Mouse (Mus musculus): ENCODE results near the gene Gm49380. TPM values are rescaled to one million over a fixed set of nuclear protein-coding genes. Genes with fewer than 3 reads are reported as not detected.
A peak's percentile ranks its signal among the peaks of the same experiment; 100 is the strongest.

Gm49380 gene
- polyA plus RNA-seq (2015; fragmentation: Nextera tagmentation; extraction: Ambion mirVana): 0.14 and 0.24 TPM in 2 replicates

- under 1% methylated on average over 48 of the region's 51 CpGs for WGBS
- H3K9ac ChIP-seq (ENCODE audit: low read depth, low read length): peak within 1 kb of the TSS; percentile 83
- H3K4me3 ChIP-seq (ENCODE audit: low read length): peak within 1 kb of the TSS; percentile 79
- H3K9me3 ChIP-seq (ENCODE audit: control insufficient read depth, low read length): no peaks in the 10 kb centered on the region
- peak within 1 kb of the TSS; percentile 75 for H3K27ac ChIP-seq (ENCODE audit: low read depth, low read length)
- peak within 1 kb of the TSS; percentile 57 for H3K4me2 ChIP-seq (ENCODE audit: low read length)
- H3K27me3 ChIP-seq (replicated peaks; ENCODE audit: control insufficient read depth, insufficient read depth, low read length): no peaks in the 10 kb centered on the region
- no peaks in the 10 kb centered on the region for H3K36me3 ChIP-seq (ENCODE audit: control insufficient read depth, insufficient read depth, low read length)
- H3K4me1 ChIP-seq (ENCODE audit: control insufficient read depth, insufficient read depth, low read depth, low read length): peaks cover 20% of the 10 kb centered on the region
- peak; percentile 97 for ATAC-seq
These were observed at the start of gene Gm49380, which contains the start of gene Rnf26 for GRCm38 (mm10) chr9:44113105-44113789. Gm49380 (minus strand) TSS chr9:44113500. Rnf26 (minus strand) TSS chr9:44113517.

GRCm38 (mm10) chr9:44159886-44160285 lies 46.6 kb upstream of the Gm49380 start:
- no peak overlapping the region for H3K9ac ChIP-seq (ENCODE audit: low read depth, low read length)
- no peak overlapping the region for H3K4me2 ChIP-seq (ENCODE audit: low read length)
- no peaks in the 10 kb centered on the region for H3K4me1 ChIP-seq (ENCODE audit: control insufficient read depth, insufficient read depth, low read depth, low read length)
- no peaks in the 10 kb centered on the region for H3K27me3 ChIP-seq (replicated peaks; ENCODE audit: control insufficient read depth, insufficient read depth, low read length)
- H3K27ac ChIP-seq (ENCODE audit: low read depth, low read length): no peak overlapping the region
- 84% methylated on average over 3 of the region's 3 CpGs for WGBS
- no peaks in the 10 kb centered on the region for H3K9me3 ChIP-seq (ENCODE audit: control insufficient read depth, low read length)
- no peak for ATAC-seq
- H3K4me3 ChIP-seq (ENCODE audit: low read length): no peak overlapping the region
- H3K36me3 ChIP-seq (ENCODE audit: control insufficient read depth, insufficient read depth, low read length): peaks cover 52% of the 10 kb centered on the region

- no peak for ATAC-seq
- Histone ChIP-seq H3K4me2 (ENCODE audit: low read length) (no peak overlapping the region), H3K4me3 (ENCODE audit: low read length) (no peak overlapping the region), H3K36me3 (ENCODE audit: control insufficient read depth, insufficient read depth, low read length) (peaks cover 17% of the 10 kb centered on the region), H3K27ac (ENCODE audit: low read depth, low read length) (no peak overlapping the region), H3K9me3 (ENCODE audit: control insufficient read depth, low read length) (no peaks in the 10 kb centered on the region), H3K4me1 (ENCODE audit: control insufficient read depth, insufficient read depth, low read depth, low read length) (no peaks in the 10 kb centered on the region), H3K9ac (ENCODE audit: low read depth, low read length) (no peak overlapping the region), H3K27me3 (replicated peaks; ENCODE audit: control insufficient read depth, insufficient read depth, low read length) (no peaks in the 10 kb centered on the region)
- WGBS: 70% methylated on average over 3 of the region's 3 CpGs
These were observed 34.0 kb upstream of the Gm49380 start for GRCm38 (mm10) chr9:44147290-44147689.

GRCm38 (mm10) chr9:44144718-44145060 lies 31.4 kb upstream of the Gm49380 start:
- no peak for ATAC-seq
- Histone ChIP-seq H3K4me1 (ENCODE audit: control insufficient read depth, insufficient read depth, low read depth, low read length) (no peaks in the 10 kb centered on the region), H3K27ac (ENCODE audit: low read depth, low read length) (no peak overlapping the region), H3K27me3 (replicated peaks; ENCODE audit: control insufficient read depth, insufficient read depth, low read length) (no peaks in the 10 kb centered on the region), H3K9me3 (ENCODE audit: control insufficient read depth, low read length) (no peaks in the 10 kb centered on the region), H3K36me3 (ENCODE audit: control insufficient read depth, insufficient read depth, low read length) (peaks cover 12% of the 10 kb centered on the region), H3K9ac (ENCODE audit: low read depth, low read length) (no peak overlapping the region), H3K4me3 (ENCODE audit: low read length) (no peak overlapping the region), H3K4me2 (ENCODE audit: low read length) (no peak overlapping the region)

- 39% methylated on average over 6 of the region's 8 CpGs for WGBS
- no peak for ATAC-seq
- H3K9ac ChIP-seq (ENCODE audit: low read depth, low read length): no peak overlapping the region
These were observed 30.9 kb upstream of the Gm49380 start for GRCm38 (mm10) chr9:44144023-44144717.

GRCm38 (mm10) chr9:44143421-44143820 lies 30.1 kb upstream of the Gm49380 start:
- no peaks in the 10 kb centered on the region for H3K4me1 ChIP-seq (ENCODE audit: control insufficient read depth, insufficient read depth, low read depth, low read length)
- peaks cover 9% of the 10 kb centered on the region for H3K36me3 ChIP-seq (ENCODE audit: control insufficient read depth, insufficient read depth, low read length)
- no peaks in the 10 kb centered on the region for H3K27me3 ChIP-seq (replicated peaks; ENCODE audit: control insufficient read depth, insufficient read depth, low read length)
- H3K9me3 ChIP-seq (ENCODE audit: control insufficient read depth, low read length): no peaks in the 10 kb centered on the region
- H3K27ac ChIP-seq (ENCODE audit: low read depth, low read length): no peak overlapping the region
- no peak overlapping the region for H3K4me2 ChIP-seq (ENCODE audit: low read length)
- H3K9ac ChIP-seq (ENCODE audit: low read depth, low read length): no peak overlapping the region
- no peak overlapping the region for H3K4me3 ChIP-seq (ENCODE audit: low read length)
- 63% methylated on average over 5 of the region's 5 CpGs for WGBS
- ATAC-seq: no peak

More at GRCm38 (mm10) chr9:44144023-44144717, 30.9 kb upstream of the Gm49380 start:
- Histone ChIP-seq H3K9me3 (ENCODE audit: control insufficient read depth, low read length) (no peaks in the 10 kb centered on the region), H3K27ac (ENCODE audit: low read depth, low read length) (no peak overlapping the region), H3K4me1 (ENCODE audit: control insufficient read depth, insufficient read depth, low read depth, low read length) (no peaks in the 10 kb centered on the region), H3K36me3 (ENCODE audit: control insufficient read depth, insufficient read depth, low read length) (peaks cover 10% of the 10 kb centered on the region), H3K4me2 (ENCODE audit: low read length) (no peak overlapping the region), H3K27me3 (replicated peaks; ENCODE audit: control insufficient read depth, insufficient read depth, low read length) (no peaks in the 10 kb centered on the region), H3K4me3 (ENCODE audit: low read length) (no peak overlapping the region)

GRCm38 (mm10) chr9:44141951-44142350 lies 28.7 kb upstream of the Gm49380 start:
- H3K4me1 ChIP-seq (ENCODE audit: control insufficient read depth, insufficient read depth, low read depth, low read length): no peaks in the 10 kb centered on the region
- no peak for ATAC-seq
- WGBS: 78% methylated on average over 5 of the region's 5 CpGs

GRCm38 (mm10) chr9:44137846-44138245 lies 24.5 kb upstream of the Gm49380 start:
- H3K9me3 ChIP-seq (ENCODE audit: control insufficient read depth, low read length): no peaks in the 10 kb centered on the region
- peaks cover 21% of the 10 kb centered on the region for H3K27me3 ChIP-seq (replicated peaks; ENCODE audit: control insufficient read depth, insufficient read depth, low read length)
- no peak overlapping the region for H3K9ac ChIP-seq (ENCODE audit: low read depth, low read length)
- H3K4me2 ChIP-seq (ENCODE audit: low read length): no peak overlapping the region
- no peak overlapping the region for H3K27ac ChIP-seq (ENCODE audit: low read depth, low read length)
- peaks cover 30% of the 10 kb centered on the region for H3K4me1 ChIP-seq (ENCODE audit: control insufficient read depth, insufficient read depth, low read depth, low read length)
- H3K4me3 ChIP-seq (ENCODE audit: low read length): no peak overlapping the region
- H3K36me3 ChIP-seq (ENCODE audit: control insufficient read depth, insufficient read depth, low read length): no peaks in the 10 kb centered on the region; the same call in 1 of the 2 replicates
- WGBS: 74% methylated on average over 4 of the region's 4 CpGs
- ATAC-seq: no peak

More at GRCm38 (mm10) chr9:44141951-44142350, 28.7 kb upstream of the Gm49380 start:
- Histone ChIP-seq H3K4me2 (ENCODE audit: low read length) (no peak overlapping the region), H3K9ac (ENCODE audit: low read depth, low read length) (no peak overlapping the region), H3K4me3 (ENCODE audit: low read length) (no peak overlapping the region), H3K36me3 (ENCODE audit: control insufficient read depth, insufficient read depth, low read length) (peaks cover 9% of the 10 kb centered on the region), H3K27me3 (replicated peaks; ENCODE audit: control insufficient read depth, insufficient read depth, low read length) (no peaks in the 10 kb centered on the region), H3K27ac (ENCODE audit: low read depth, low read length) (no peak overlapping the region), H3K9me3 (ENCODE audit: control insufficient read depth, low read length) (no peaks in the 10 kb centered on the region)

GRCm38 (mm10) chr9:44135731-44136411 lies 22.6 kb upstream of the Gm49380 start:
- peaks cover 30% of the 10 kb centered on the region for H3K4me1 ChIP-seq (ENCODE audit: control insufficient read depth, insufficient read depth, low read depth, low read length)
- peak overlapping the region; percentile 46 for H3K27ac ChIP-seq (ENCODE audit: low read depth, low read length)
- no peaks in the 10 kb centered on the region for H3K36me3 ChIP-seq (ENCODE audit: control insufficient read depth, insufficient read depth, low read length)
- no peaks in the 10 kb centered on the region for H3K9me3 ChIP-seq (ENCODE audit: control insufficient read depth, low read length)
- ATAC-seq: no peak
- 43% methylated on average over 7 of the region's 7 CpGs for WGBS
- H3K27me3 ChIP-seq (replicated peaks; ENCODE audit: control insufficient read depth, insufficient read depth, low read length): peaks cover 28% of the 10 kb centered on the region
- peak overlapping the region; percentile 47 for H3K4me3 ChIP-seq (ENCODE audit: low read length)
- no peak overlapping the region for H3K9ac ChIP-seq (ENCODE audit: low read depth, low read length)
- H3K4me2 ChIP-seq (ENCODE audit: low read length): peak overlapping the region; percentile 88
